Mouse (Mus musculus) C2C12 (cell line): ENCODE measurements around the gene Pard3.

Experiments
- CTCF ChIP-seq: IDR thresholded peaks from one replicate; pipeline ENCODE4 v1.5.1; 2011; ENCODE audit not compliant: control insufficient read depth, insufficient read depth, insufficient read length
- MAX ChIP-seq: IDR thresholded peaks from one replicate; pipeline ENCODE4 v1.6.1; 2011; ENCODE audit warnings: mild to moderate bottlenecking, control low read depth
- USF1 ChIP-seq: IDR thresholded peaks from one replicate; pipeline ENCODE4 v1.6.1; 2011; ENCODE audit warnings: low read depth, mild to moderate bottlenecking, control low read depth, moderate library complexity

GRCm38 (mm10) chr8:127323583-127324360 is 260.1 kb downstream of the Pard3 start:
- TF ChIP-seq CTCF (no peak), USF1 (no peak), MAX (no peak)
